Mouse (Mus musculus) MEL (cell line): ENCODE data around the gene Ncapd3.

ENCODE experiments used
- CTCF ChIP-seq, 3 experiments: IDR thresholded peaks in 2 of 3; conservative IDR thresholded peaks in 1 of 3; 2 replicates each; pipeline ENCODE4 v1.5.1; 2011 to 2012; ENCODE audit warnings: low read length in 3 of 3, low read depth in 2 of 3, mild to moderate bottlenecking in 2 of 3, improper control_type of control experiment in 1 of 3, inconsistent platforms in 1 of 3, mixed read lengths in 1 of 3, moderate library complexity in 1 of 3; ENCODE audit not compliant: control insufficient read depth in 1 of 3, insufficient read depth in 1 of 3, poor library complexity in 1 of 3, severe bottlenecking in 1 of 3
- EP300 ChIP-seq, 2 experiments: IDR thresholded peaks; 2 replicates each; pipeline ENCODE4 v1.6.1; 2011; ENCODE audit warnings: improper control_type of control experiment in 2 of 2, low read length in 2 of 2, low read depth in 1 of 2, mild to moderate bottlenecking in 1 of 2
- HCFC1 ChIP-seq: IDR thresholded peaks from 2 replicates; pipeline ENCODE4 v1.6.1; 2012; ENCODE audit warnings: low read depth, mild to moderate bottlenecking, inconsistent platforms, low read length, improper control_type of control experiment, moderate library complexity
- NRF1 ChIP-seq: IDR thresholded peaks from 2 replicates; pipeline ENCODE4 v1.6.1; 2014; ENCODE audit warnings: low read depth, mild to moderate bottlenecking, inconsistent platforms, low read length, improper control_type of control experiment, moderate library complexity; ENCODE audit not compliant: poor library complexity, insufficient read depth, severe bottlenecking
- USF1 ChIP-seq: IDR thresholded peaks from 2 replicates; pipeline ENCODE4 v1.6.1; 2014; ENCODE audit warnings: low read depth, mild to moderate bottlenecking, inconsistent platforms, low read length, improper control_type of control experiment, moderate library complexity

- TF ChIP-seq USF1 (no peak), HCFC1 (no peak), CTCF (IDR thresholded peaks at IDR 0.05 in 2 of 3, conservative IDR thresholded peaks at IDR 0.05 in 1 of 3; ENCODE audit: control insufficient read depth in 1 of 3, insufficient read depth in 1 of 3, low read depth in 2 of 3, low read length in 3 of 3, poor library complexity in 1 of 3, severe bottlenecking in 1 of 3) (no peak), EP300 (IDR thresholded peaks at IDR 0.05; ENCODE audit: low read depth in 1 of 2, low read length in 2 of 2) (no peak; a peak in 1 of 4 replicates), NRF1 (no peak)
Measured at GRCm38 (mm10) chr9:26998669-26999460, 31.1 kb upstream of the Ncapd3 start.
